Mouse (Mus musculus): ENCODE measurements around the gene Gm9837. TPM values are rescaled to one million over a fixed set of nuclear protein-coding genes. Genes with fewer than 3 reads are reported as not detected.
"Not testable (repeated sequence)": the region's sequence is repeated elsewhere in the genome, so short reads cannot be mapped to it uniquely, and the experiment has no call there.

Gene Gm9837
- total RNA-seq, 1 experiment from 2014 or later: not detected

- ATAC-seq (replicated peaks; ENCODE audit: low read depth, poor library complexity, severe bottlenecking): peak; percentile 22
These were observed 40.0 kb downstream of the Gm9837 start for GRCm38 (mm10) chr11:53430300-53430669.

DNA sequence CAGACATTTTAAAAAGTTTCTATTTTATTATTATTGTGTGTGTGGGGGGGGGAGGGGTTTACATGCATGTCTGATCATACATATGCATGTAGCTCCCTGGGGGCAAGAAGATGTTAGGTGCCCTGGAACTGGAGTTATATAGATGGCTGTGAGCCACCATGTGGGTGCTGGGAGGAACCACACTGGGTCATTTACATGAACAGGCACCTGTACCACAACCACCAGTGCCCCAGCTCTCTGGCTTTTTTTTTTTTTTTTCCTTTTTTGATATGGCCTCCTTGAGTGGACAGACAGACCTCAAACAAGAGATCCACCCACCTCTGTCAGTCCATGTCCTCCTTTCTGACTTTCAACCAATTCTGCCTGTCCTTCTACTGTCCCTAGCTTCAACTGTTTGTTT is 41.1 kb downstream of the Gm9837 start:
- ATAC-seq (replicated peaks; ENCODE audit: low read depth, poor library complexity, severe bottlenecking): no peak

DNA sequence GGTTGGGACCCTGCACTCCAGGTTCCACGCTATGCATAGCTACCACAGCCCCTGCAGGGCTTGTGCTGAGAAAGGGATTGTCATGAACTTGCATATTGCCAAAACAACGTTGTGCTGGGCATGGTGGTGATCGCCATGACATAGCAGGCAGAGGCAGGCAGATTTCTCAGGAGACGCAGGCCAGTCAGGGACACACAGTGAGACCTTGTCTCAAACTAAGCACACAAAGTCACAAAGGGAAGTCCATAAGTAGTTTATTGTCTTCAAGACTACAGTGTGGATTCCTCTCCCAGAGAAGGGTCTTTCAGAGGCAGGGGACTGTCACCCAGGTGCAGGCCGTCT is 41.6 kb downstream of the Gm9837 start:
- no peak for ATAC-seq (replicated peaks; ENCODE audit: low read depth, poor library complexity, severe bottlenecking)

- ATAC-seq (replicated peaks; ENCODE audit: low read depth, poor library complexity, severe bottlenecking): no peak
These were observed 42.1 kb downstream of the Gm9837 start for GRCm38 (mm10) chr11:53427993-53428715.

GRCm38 (mm10) chr11:53426914-53427313 is 43.4 kb downstream of the Gm9837 start:
- not testable (repeated sequence) for ATAC-seq (replicated peaks; ENCODE audit: low read depth, poor library complexity, severe bottlenecking)

- ATAC-seq (replicated peaks; ENCODE audit: low read depth, poor library complexity, severe bottlenecking): no peak
These were observed 44.5 kb downstream of the Gm9837 start for GRCm38 (mm10) chr11:53425711-53426255.

GRCm38 (mm10) chr11:53425251-53425650 is 45.0 kb downstream of the Gm9837 start:
- no peak for ATAC-seq (replicated peaks; ENCODE audit: low read depth, poor library complexity, severe bottlenecking)

DNA sequence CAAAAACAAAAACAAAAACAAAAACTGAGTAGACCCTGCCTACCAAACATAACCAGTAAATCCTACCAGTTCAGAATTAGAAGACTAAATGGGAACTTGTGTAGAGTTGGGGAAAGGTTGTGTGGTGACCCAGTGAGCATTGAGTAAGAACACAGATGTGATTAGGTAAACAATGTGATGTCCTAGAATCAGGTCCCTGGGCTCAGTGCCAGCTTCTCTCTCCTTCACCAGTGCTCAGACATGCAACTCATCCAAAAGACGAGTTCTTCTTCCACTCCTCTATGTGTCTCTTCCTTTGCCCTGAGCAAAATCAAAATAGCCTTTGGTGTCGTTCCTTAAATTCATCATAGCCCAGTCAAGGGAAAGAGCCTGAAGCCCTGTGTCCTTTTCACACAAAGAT is 45.5 kb downstream of the Gm9837 start:
- no peak for ATAC-seq (replicated peaks; ENCODE audit: low read depth, poor library complexity, severe bottlenecking)

- ATAC-seq (replicated peaks; ENCODE audit: low read depth, poor library complexity, severe bottlenecking): no peak
These were observed 47.2 kb downstream of the Gm9837 start, which contains the start of gene Leap2 for GRCm38 (mm10) chr11:53423036-53423435. Gene Leap2, minus strand, starts transcription at chr11:53423170.

Other genes starting within 250 kb of the Gm9837 start
- 558 and 573 TPM in 2 replicates for gene Hspa4, start 170.0 kb downstream of the Gm9837 start, total RNA-seq (2017)
- 9.6 and 22.0 TPM in 2 replicates for gene Zcchc10, start 145.8 kb downstream of the Gm9837 start, total RNA-seq (2017)
- gene Aff4, start 119.6 kb downstream of the Gm9837 start, total RNA-seq (2017): 65.0 and 90.0 TPM in 2 replicates
- gene Leap2, start 47.3 kb downstream of the Gm9837 start, total RNA-seq (2017): not detected in 2 replicates
- gene Uqcrq, start 39.6 kb downstream of the Gm9837 start, total RNA-seq (2017): 39.5 and 53.6 TPM in 2 replicates
- 1.1 TPM in 1 of 2 replicates, not detected in the other for gene Gdf9, start 39.5 kb downstream of the Gm9837 start, total RNA-seq (2017)
- gene Gm10447, start 13.4 kb downstream of the Gm9837 start, total RNA-seq (2017): not detected in 2 replicates
- not detected in 2 replicates for gene Shroom1, start 13.3 kb downstream of the Gm9837 start, total RNA-seq (2017)
- gene Gm9945, start 9.7 kb upstream of the Gm9837 start, total RNA-seq (2017): not detected in 2 replicates
- gene Sowaha, start 9.8 kb upstream of the Gm9837 start, total RNA-seq (2017): 1.0 and 1.5 TPM in 2 replicates
- gene Sept8, start 48.8 kb upstream of the Gm9837 start, total RNA-seq (2017): 64.2 and 75.0 TPM in 2 replicates
- gene Kif3a, start 96.9 kb upstream of the Gm9837 start, total RNA-seq (2017): 18.9 and 20.0 TPM in 2 replicates
- 0.73 TPM in 1 of 2 replicates, not detected in the other for gene Il4, start 148.2 kb upstream of the Gm9837 start, total RNA-seq (2017)
- gene Il13, start 164.2 kb upstream of the Gm9837 start, total RNA-seq (2017): 2.1 TPM in 1 of 2 replicates, not detected in the other
- gene Rad50, start 236.8 kb upstream of the Gm9837 start, total RNA-seq (2017): 110 and 112 TPM in 2 replicates

Measured in common myeloid progenitor, adult 5-6 weeks (primary cell).